Mouse (Mus musculus): Measurements from ENCODE around the gene Adam15. TPM values are rescaled to one million over a fixed set of nuclear protein-coding genes. Genes with fewer than 3 reads are reported as not detected.

Adam15 gene
- polyA plus RNA-seq, 1 experiment from 2014 or later: 76.0 TPM

GRCm38 (mm10) chr3:89361675-89362074 lies 11.9 kb upstream of the Adam15 start, which contains the start of gene Dcst2:
Dcst2 (plus strand) TSS chr3:89361975.
- Histone ChIP-seq H3K9me3 (ENCODE audit: control insufficient read depth, low read length) (no peaks in the 10 kb centered on the region), H3K4me2 (ENCODE audit: low read depth, low read length) (no peak within 1 kb of the TSS), H3K9ac (ENCODE audit: low read length) (no peak within 1 kb of the TSS), H3K27ac (ENCODE audit: low read length) (no peak within 1 kb of the TSS), H3K27me3 (ENCODE audit: control insufficient read depth, insufficient read depth, low read depth, low read length) (no peaks in the 10 kb centered on the region), H3K4me1 (replicated peaks; ENCODE audit: control insufficient read depth, insufficient read depth, low read length) (no peaks in the 10 kb centered on the region), H3K4me3 (ENCODE audit: low read length) (no peak within 1 kb of the TSS), H3K36me3 (ENCODE audit: control insufficient read depth, insufficient read depth, low read length) (no peaks in the 10 kb centered on the region)
- WGBS: 76% methylated on average over 7 of the region's 7 CpGs
- ATAC-seq (ENCODE audit: low read depth): no peak

GRCm38 (mm10) chr3:89360237-89360636 lies 10.4 kb upstream of the Adam15 start:
- no peaks in the 10 kb centered on the region for H3K27me3 ChIP-seq (ENCODE audit: control insufficient read depth, insufficient read depth, low read depth, low read length)
- H3K9ac ChIP-seq (ENCODE audit: low read length): no peak overlapping the region
- ATAC-seq (ENCODE audit: low read depth): no peak
- no peak overlapping the region for H3K4me3 ChIP-seq (ENCODE audit: low read length)
- no peaks in the 10 kb centered on the region for H3K4me1 ChIP-seq (replicated peaks; ENCODE audit: control insufficient read depth, insufficient read depth, low read length)
- no peaks in the 10 kb centered on the region for H3K9me3 ChIP-seq (ENCODE audit: control insufficient read depth, low read length)
- no peak overlapping the region for H3K27ac ChIP-seq (ENCODE audit: low read length)
- H3K4me2 ChIP-seq (ENCODE audit: low read depth, low read length): no peak overlapping the region
- 75% methylated on average over 3 of the region's 3 CpGs for WGBS
- no peaks in the 10 kb centered on the region for H3K36me3 ChIP-seq (ENCODE audit: control insufficient read depth, insufficient read depth, low read length)

- Histone ChIP-seq H3K4me1 (replicated peaks; ENCODE audit: control insufficient read depth, insufficient read depth, low read length) (peaks cover 2% of the 10 kb centered on the region; the same call in 1 of the 2 replicates), H3K36me3 (ENCODE audit: control insufficient read depth, insufficient read depth, low read length) (no peaks in the 10 kb centered on the region), H3K4me3 (ENCODE audit: low read length) (no peak overlapping the region), H3K27ac (ENCODE audit: low read length) (no peak overlapping the region), H3K9ac (ENCODE audit: low read length) (no peak overlapping the region), H3K4me2 (ENCODE audit: low read depth, low read length) (no peak overlapping the region), H3K27me3 (ENCODE audit: control insufficient read depth, insufficient read depth, low read depth, low read length) (no peaks in the 10 kb centered on the region), H3K9me3 (ENCODE audit: control insufficient read depth, low read length) (no peaks in the 10 kb centered on the region)
- 60% methylated on average over 6 of the region's 6 CpGs for WGBS
- no peak for ATAC-seq (ENCODE audit: low read depth)
Observed at GRCm38 (mm10) chr3:89359630-89360029, 9.8 kb upstream of the Adam15 start.

- peaks cover 2% of the 10 kb centered on the region; the same call in 1 of the 2 replicates for H3K4me1 ChIP-seq (replicated peaks; ENCODE audit: control insufficient read depth, insufficient read depth, low read length)
- 57% methylated on average over 9 of the region's 9 CpGs for WGBS
- no peak for ATAC-seq (ENCODE audit: low read depth)
- no peaks in the 10 kb centered on the region for H3K36me3 ChIP-seq (ENCODE audit: control insufficient read depth, insufficient read depth, low read length)
- no peaks in the 10 kb centered on the region for H3K9me3 ChIP-seq (ENCODE audit: control insufficient read depth, low read length)
- no peaks in the 10 kb centered on the region for H3K27me3 ChIP-seq (ENCODE audit: control insufficient read depth, insufficient read depth, low read depth, low read length)
- no peak overlapping the region for H3K4me2 ChIP-seq (ENCODE audit: low read depth, low read length)
- H3K9ac ChIP-seq (ENCODE audit: low read length): no peak overlapping the region
- H3K27ac ChIP-seq (ENCODE audit: low read length): no peak overlapping the region
- H3K4me3 ChIP-seq (ENCODE audit: low read length): no peak overlapping the region
Observed at GRCm38 (mm10) chr3:89356029-89356428, 6.2 kb upstream of the Adam15 start.

- no peaks in the 10 kb centered on the region for H3K9me3 ChIP-seq (ENCODE audit: control insufficient read depth, low read length)
- H3K36me3 ChIP-seq (ENCODE audit: control insufficient read depth, insufficient read depth, low read length): no peaks in the 10 kb centered on the region
- H3K27ac ChIP-seq (ENCODE audit: low read length): no peak overlapping the region
- H3K27me3 ChIP-seq (ENCODE audit: control insufficient read depth, insufficient read depth, low read depth, low read length): no peaks in the 10 kb centered on the region; the same call in 1 of the 2 replicates
- H3K4me2 ChIP-seq (ENCODE audit: low read depth, low read length): no peak overlapping the region
- no peak overlapping the region for H3K9ac ChIP-seq (ENCODE audit: low read length)
- no peak overlapping the region for H3K4me3 ChIP-seq (ENCODE audit: low read length)
- 69% methylated on average over 6 of the region's 6 CpGs for WGBS
- no peak for ATAC-seq (ENCODE audit: low read depth)
- peaks cover 5% of the 10 kb centered on the region for H3K4me1 ChIP-seq (replicated peaks; ENCODE audit: control insufficient read depth, insufficient read depth, low read length)
Observed at GRCm38 (mm10) chr3:89355512-89355902, 5.7 kb upstream of the Adam15 start.

GRCm38 (mm10) chr3:89354816-89355511 lies 5.2 kb upstream of the Adam15 start:
- peak; percentile 54 for ATAC-seq (ENCODE audit: low read depth)
- 0 out of 2 replicates have a peak overlapping the region, but pooled peaks have one; percentile 23 for H3K27ac ChIP-seq (ENCODE audit: low read length)
- peaks cover 10% of the 10 kb centered on the region for H3K4me1 ChIP-seq (replicated peaks; ENCODE audit: control insufficient read depth, insufficient read depth, low read length)
- 11% methylated on average over 5 of the region's 5 CpGs for WGBS
- no peaks in the 10 kb centered on the region; the same call in 1 of the 2 replicates for H3K27me3 ChIP-seq (ENCODE audit: control insufficient read depth, insufficient read depth, low read depth, low read length)
- H3K9ac ChIP-seq (ENCODE audit: low read length): no peak overlapping the region
- H3K4me2 ChIP-seq (ENCODE audit: low read depth, low read length): no peak overlapping the region
- H3K36me3 ChIP-seq (ENCODE audit: control insufficient read depth, insufficient read depth, low read length): no peaks in the 10 kb centered on the region
- no peak overlapping the region for H3K4me3 ChIP-seq (ENCODE audit: low read length)
- no peaks in the 10 kb centered on the region for H3K9me3 ChIP-seq (ENCODE audit: control insufficient read depth, low read length)

GRCm38 (mm10) chr3:89351271-89351670 lies 1.5 kb upstream of the Adam15 start:
- no peak for ATAC-seq (ENCODE audit: low read depth)
- no peaks in the 10 kb centered on the region for H3K9me3 ChIP-seq (ENCODE audit: control insufficient read depth, low read length)
- no peak overlapping the region for H3K27ac ChIP-seq (ENCODE audit: low read length)
- H3K36me3 ChIP-seq (ENCODE audit: control insufficient read depth, insufficient read depth, low read length): no peaks in the 10 kb centered on the region
- H3K9ac ChIP-seq (ENCODE audit: low read length): no peak overlapping the region
- no peak overlapping the region for H3K4me2 ChIP-seq (ENCODE audit: low read depth, low read length)
- peaks cover 20% of the 10 kb centered on the region for H3K4me1 ChIP-seq (replicated peaks; ENCODE audit: control insufficient read depth, insufficient read depth, low read length)
- WGBS: 49% methylated on average over 5 of the region's 5 CpGs
- H3K4me3 ChIP-seq (ENCODE audit: low read length): no peak overlapping the region
- H3K27me3 ChIP-seq (ENCODE audit: control insufficient read depth, insufficient read depth, low read depth, low read length): no peaks in the 10 kb centered on the region; the same call in 1 of the 2 replicates

- peak; percentile 45 for ATAC-seq (ENCODE audit: low read depth)
- Histone ChIP-seq H3K36me3 (ENCODE audit: control insufficient read depth, insufficient read depth, low read length) (no peaks in the 10 kb centered on the region), H3K27me3 (ENCODE audit: control insufficient read depth, insufficient read depth, low read depth, low read length) (no peaks in the 10 kb centered on the region; the same call in 1 of the 2 replicates)
Observed at GRCm38 (mm10) chr3:89348911-89349868, 606 bp downstream of the Adam15 start.

GRCm38 (mm10) chr3:89347916-89348315 lies 1.9 kb downstream of the Adam15 start:
- H3K4me1 ChIP-seq (replicated peaks; ENCODE audit: control insufficient read depth, insufficient read depth, low read length): peaks cover 18% of the 10 kb centered on the region
- no peak for ATAC-seq (ENCODE audit: low read depth)

More at GRCm38 (mm10) chr3:89348911-89349868, 606 bp downstream of the Adam15 start:
- Histone ChIP-seq H3K4me1 (replicated peaks; ENCODE audit: control insufficient read depth, insufficient read depth, low read length) (peaks cover 18% of the 10 kb centered on the region), H3K4me2 (ENCODE audit: low read depth, low read length) (peak overlapping the region; percentile 100), H3K4me3 (ENCODE audit: low read length) (peak overlapping the region; percentile 74), H3K9me3 (ENCODE audit: control insufficient read depth, low read length) (no peaks in the 10 kb centered on the region), H3K27ac (ENCODE audit: low read length) (peak overlapping the region; percentile 69), H3K9ac (ENCODE audit: low read length) (peak overlapping the region; percentile 76)
- WGBS: under 1% methylated on average over 38 of the region's 38 CpGs

More at GRCm38 (mm10) chr3:89347916-89348315, 1.9 kb downstream of the Adam15 start:
- Histone ChIP-seq H3K36me3 (ENCODE audit: control insufficient read depth, insufficient read depth, low read length) (no peaks in the 10 kb centered on the region), H3K27ac (ENCODE audit: low read length) (peak overlapping the region; percentile 69), H3K9ac (ENCODE audit: low read length) (no peak overlapping the region), H3K9me3 (ENCODE audit: control insufficient read depth, low read length) (no peaks in the 10 kb centered on the region), H3K4me2 (ENCODE audit: low read depth, low read length) (peak overlapping the region; percentile 100), H3K27me3 (ENCODE audit: control insufficient read depth, insufficient read depth, low read depth, low read length) (no peaks in the 10 kb centered on the region; the same call in 1 of the 2 replicates), H3K4me3 (ENCODE audit: low read length) (no peak overlapping the region; the same call in 1 of the 2 replicates)
- 50% methylated on average over 1 of the region's 1 CpGs for WGBS

Data from lung, embryonic 16.5 days (tissue).